Mouse (Mus musculus): ENCODE measurements at regions not wholly inside any gene's neighbourhood (a gene's known extent, or its start where the extent isn't known, plus 50 kb on each side); places are given as distances from the start of the nearest gene placed in this dataset.
"Not testable (repeated sequence)": the region's sequence is repeated elsewhere in the genome, so short reads cannot be mapped to it uniquely, and the experiment has no call there.

- no peak for DNase-seq (ENCODE audit: low read depth, low spot score)
Measured at GRCm38 (mm10) chr2:146724142-146724679, 131.5 kb upstream of the Kiz start.

- DNase-seq (ENCODE audit: low read depth, low spot score), result no peak
Measured at GRCm38 (mm10) chr2:146724924-146725555, 130.6 kb upstream of the Kiz start.

- DNase-seq (ENCODE audit: low read depth, low spot score), result no peak
Measured at GRCm38 (mm10) chr2:146728693-146729092, 127.0 kb upstream of the Kiz start.

GRCm38 (mm10) chr2:146731081-146731480, 124.6 kb upstream of the Kiz start:
- no peak for DNase-seq (ENCODE audit: low read depth, low spot score)

- not testable (repeated sequence) for DNase-seq (ENCODE audit: low read depth, low spot score)
Measured at GRCm38 (mm10) chr2:146732891-146733290, 122.8 kb upstream of the Kiz start.

- no peak for DNase-seq (ENCODE audit: low read depth, low spot score)
Measured at GRCm38 (mm10) chr2:146744396-146744795, 111.3 kb upstream of the Kiz start.

- no peak for DNase-seq (ENCODE audit: low read depth, low spot score)
Measured at GRCm38 (mm10) chr2:146745012-146745682, 110.5 kb upstream of the Kiz start.

GRCm38 (mm10) chr2:146745683-146746047, 110.0 kb upstream of the Kiz start:
- no peak for DNase-seq (ENCODE audit: low read depth, low spot score)

GRCm38 (mm10) chr2:146753988-146754387, 101.7 kb upstream of the Kiz start:
- no peak for DNase-seq (ENCODE audit: low read depth, low spot score)

GRCm38 (mm10) chr2:146763522-146764144, 92.0 kb upstream of the Kiz start:
- no peak for DNase-seq (ENCODE audit: low read depth, low spot score)

- DNase-seq (ENCODE audit: low read depth, low spot score), result no peak
Measured at GRCm38 (mm10) chr2:146764313-146765255, 91.1 kb upstream of the Kiz start.

- no peak for DNase-seq (ENCODE audit: low read depth, low spot score)
Measured at GRCm38 (mm10) chr2:146774876-146775275, 80.8 kb upstream of the Kiz start.

- peak; percentile 19 for DNase-seq (ENCODE audit: low read depth, low spot score)
Measured at GRCm38 (mm10) chr2:146787132-146787810, 68.4 kb upstream of the Kiz start.

GRCm38 (mm10) chr2:146787811-146788455, 67.7 kb upstream of the Kiz start:
- DNase-seq (ENCODE audit: low read depth, low spot score), result no peak

GRCm38 (mm10) chr2:146792844-146793420, 62.7 kb upstream of the Kiz start:
- no peak for DNase-seq (ENCODE audit: low read depth, low spot score)

- peak; percentile 11 for DNase-seq (ENCODE audit: low read depth, low spot score)
Measured at GRCm38 (mm10) chr2:146802973-146803372, 52.7 kb upstream of the Kiz start.

All from ES-CJ7 (cell line).